Mouse (Mus musculus): ENCODE measurements at regions not wholly inside any gene's neighbourhood (a gene's known extent, or its start where the extent isn't known, plus 50 kb on each side); places are given as distances from the start of the nearest gene placed in this dataset.

- no peak for TF ChIP-seq POLR2A (IDR thresholded peaks at IDR 0.05; ENCODE audit: low read depth, low read length)
- TF ChIP-seq CTCF (IDR thresholded peaks at IDR 0.05; ENCODE audit: extremely low read depth, insufficient read depth, insufficient read length, insufficient replicate concordance), result no peak
These were observed 265.0 kb upstream of the Sall1 start for GRCm38 (mm10) chr8:89308950-89309349.
